Mouse (Mus musculus): ENCODE results near the gene Lefty2. TPM values are rescaled to one million over a fixed set of nuclear protein-coding genes. Genes with fewer than 3 reads are reported as not detected.
"Not testable (repeated sequence)": the region's sequence is repeated elsewhere in the genome, so short reads cannot be mapped to it uniquely, and the experiment has no call there.

The Lefty2 gene
- total RNA-seq, 4 experiments from 2014 or later, result 0.68 to 3.4 (median 1.7) TPM

DNA sequence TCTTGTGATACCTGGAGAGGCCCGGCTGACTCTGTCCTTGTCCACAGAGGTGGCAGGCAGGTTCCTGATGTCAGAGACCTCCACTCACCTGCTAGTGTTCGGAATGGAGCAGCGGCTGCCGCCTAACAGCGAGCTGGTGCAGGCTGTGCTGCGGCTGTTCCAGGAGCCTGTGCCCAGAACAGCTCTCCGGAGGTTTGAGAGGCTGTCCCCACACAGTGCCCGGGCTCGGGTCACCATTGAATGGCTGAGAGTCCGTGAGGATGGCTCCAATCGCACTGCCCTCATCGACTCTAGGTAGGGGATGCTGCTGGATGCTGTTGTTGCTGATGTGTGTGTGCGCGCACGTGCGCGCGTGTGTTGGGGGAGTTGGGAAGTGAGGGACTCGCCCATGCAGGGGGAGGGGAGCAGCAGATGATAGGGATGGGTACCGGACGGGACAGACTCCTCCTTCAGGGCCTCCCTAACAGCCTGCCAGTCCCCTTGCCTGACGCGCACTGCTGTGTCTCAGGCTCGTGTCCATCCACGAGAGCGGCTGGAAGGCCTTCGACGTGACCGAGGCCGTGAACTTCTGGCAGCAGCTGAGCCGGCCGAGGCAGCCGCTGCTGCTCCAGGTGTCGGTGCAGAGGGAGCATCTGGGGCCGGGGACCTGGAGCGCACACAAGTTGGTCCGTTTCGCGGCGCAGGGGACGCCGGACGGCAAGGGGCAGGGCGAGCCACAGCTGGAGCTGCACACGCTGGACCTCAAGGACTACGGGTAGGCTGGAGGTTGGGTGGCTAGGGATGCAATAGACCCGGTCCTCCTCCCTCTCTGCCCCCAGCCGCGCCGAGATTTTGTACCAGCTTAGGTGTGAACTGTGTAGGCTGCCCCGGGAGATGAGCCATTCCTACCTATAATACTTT, 1.4 kb downstream of the Lefty2 start:
- not testable (repeated sequence) for DNase-seq (ENCODE audit: low spot score in 2 of 2)

DNA sequence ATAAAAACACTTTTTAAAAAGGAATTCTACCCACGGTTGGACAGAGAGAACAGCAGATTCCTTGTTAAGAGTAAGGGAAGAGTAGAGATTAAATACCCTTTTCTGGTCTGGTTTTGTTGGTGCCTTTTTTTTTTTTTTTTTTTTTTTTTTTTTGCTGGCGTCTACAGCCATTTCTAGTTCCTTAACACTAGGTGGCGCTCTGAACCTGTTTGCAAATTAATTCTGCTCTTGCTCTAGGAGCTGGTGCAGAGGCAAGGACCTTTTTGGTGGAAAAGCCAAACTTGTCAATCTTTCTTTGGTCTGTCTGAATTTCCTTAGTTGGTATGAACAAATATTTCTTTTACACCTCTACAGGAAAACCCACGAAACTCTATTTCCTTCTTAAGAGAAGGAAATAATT, 8.2 kb downstream of the Lefty2 start:
- no peak for DNase-seq (ENCODE audit: low spot score in 2 of 2)

DNA sequence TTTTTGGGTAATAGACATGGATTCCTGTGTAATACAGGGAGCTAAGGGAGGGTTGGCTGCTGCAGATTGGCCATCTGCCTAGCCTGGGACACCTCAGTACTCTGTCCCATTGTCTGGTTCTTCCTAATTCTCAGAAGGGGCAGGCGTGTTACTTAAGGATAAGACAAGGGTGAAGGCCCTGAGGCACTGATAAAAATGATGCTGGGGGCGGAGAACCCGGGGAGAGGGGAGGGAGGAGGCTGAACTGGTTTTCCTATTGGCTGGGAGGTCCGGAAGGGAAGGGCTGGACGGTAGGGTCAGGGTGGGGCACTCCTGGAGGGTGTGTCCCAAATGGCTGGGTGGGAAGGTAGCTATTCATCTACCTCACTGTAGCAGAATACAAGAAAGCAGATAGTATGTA, 10.0 kb downstream of the Lefty2 start:
- DNase-seq (ENCODE audit: low spot score in 2 of 2), result no peak

DNA sequence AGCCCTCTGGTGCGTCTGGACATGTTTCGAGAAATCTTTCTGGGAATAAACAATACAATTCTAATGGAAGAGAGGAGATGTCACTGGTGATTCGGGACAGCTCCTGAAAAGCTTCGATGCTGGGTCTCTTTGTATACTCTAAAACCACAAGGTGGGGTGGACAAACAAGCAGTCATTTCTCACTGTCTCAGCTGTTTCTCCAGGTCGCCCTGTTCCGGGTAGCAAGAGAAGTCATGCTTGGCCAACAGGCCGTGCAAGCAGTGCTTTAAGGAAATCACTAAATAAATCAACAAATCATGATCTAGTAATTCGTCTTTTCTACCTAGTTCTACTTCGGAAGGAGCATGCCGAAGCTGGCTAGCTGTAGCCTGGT, 10.7 kb downstream of the Lefty2 start:
- DNase-seq (ENCODE audit: low spot score in 2 of 2), result no peak

DNA sequence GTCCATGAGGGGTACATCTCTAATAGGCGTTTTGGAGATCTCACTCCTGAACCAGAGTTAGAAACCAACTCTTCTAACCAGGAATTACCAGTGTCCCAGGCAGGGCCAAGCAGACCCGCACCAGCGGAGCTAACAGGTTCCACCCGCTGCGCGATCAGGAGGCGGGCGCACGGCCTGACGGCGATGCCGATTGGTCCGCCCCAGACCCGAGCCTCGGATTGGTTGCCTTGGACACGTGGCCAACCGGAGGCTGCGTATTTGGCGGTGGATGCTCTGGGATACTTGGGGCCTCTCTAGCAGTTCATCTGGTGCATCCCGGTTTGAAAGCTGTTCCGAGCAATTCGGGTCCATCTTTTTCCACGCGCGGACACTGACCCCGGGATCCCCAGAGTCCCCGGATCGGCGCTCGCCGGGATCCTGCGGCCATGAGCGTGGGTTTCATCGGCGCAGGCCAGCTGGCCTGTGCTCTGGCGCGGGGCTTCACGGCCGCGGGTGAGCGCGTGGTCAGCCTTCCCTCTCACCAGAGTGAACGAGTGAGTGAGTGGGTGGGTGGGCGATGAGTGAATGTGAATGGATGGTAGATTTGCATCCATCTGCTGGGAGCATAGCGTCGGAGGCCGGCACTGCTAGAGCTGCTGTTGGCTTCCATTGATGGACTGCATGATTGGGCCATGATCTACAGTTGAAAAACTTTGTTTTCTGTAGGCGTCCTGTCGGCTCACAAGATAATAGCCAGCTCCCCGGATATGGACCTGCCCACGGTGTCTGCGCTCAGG, 11.3 kb downstream of the Lefty2 start, which contains the start of gene Pycr2:
Gene Pycr2 (plus strand): TSS at position 255 of the 776 bp plus-strand sequence.
- DNase-seq (ENCODE audit: low spot score in 2 of 2), result peak; percentile 91 to 94

DNA sequence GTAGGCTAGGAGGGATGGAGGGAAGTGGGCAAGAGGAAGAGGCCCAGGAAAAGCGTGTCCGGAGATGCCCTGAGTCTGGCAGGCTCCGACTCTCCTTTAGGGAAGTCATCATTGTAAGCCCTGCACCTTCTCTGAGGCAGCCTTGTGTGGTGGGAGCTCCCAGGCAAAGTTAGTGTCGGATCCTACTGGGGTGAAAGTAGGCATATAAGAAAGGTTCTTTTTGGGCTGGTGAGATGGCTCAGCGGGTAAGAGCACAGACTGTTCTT, 11.8 kb downstream of the Lefty2 start:
- DNase-seq (ENCODE audit: low spot score in 2 of 2), result no peak

DNA sequence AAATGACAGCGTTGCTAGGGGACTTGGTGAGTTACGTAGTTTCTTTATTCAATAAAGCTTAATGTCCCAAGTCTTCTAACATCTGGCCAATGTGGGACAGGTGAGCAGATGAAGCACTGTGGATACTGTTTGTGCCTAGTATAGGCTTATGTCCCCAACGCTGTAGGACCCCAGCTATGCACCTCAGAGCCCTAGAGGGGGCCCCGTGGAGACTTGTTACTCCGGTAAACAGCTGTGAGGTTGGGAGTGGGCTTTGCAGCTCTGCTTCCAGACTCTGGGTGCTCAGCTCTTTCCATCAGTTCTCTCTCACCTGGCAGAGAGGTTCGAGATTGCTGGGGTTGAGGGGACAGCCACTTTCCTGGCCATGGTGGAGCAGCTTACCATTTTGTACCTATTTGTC, 12.4 kb downstream of the Lefty2 start:
- DNase-seq (ENCODE audit: low spot score in 2 of 2), result no peak

DNA sequence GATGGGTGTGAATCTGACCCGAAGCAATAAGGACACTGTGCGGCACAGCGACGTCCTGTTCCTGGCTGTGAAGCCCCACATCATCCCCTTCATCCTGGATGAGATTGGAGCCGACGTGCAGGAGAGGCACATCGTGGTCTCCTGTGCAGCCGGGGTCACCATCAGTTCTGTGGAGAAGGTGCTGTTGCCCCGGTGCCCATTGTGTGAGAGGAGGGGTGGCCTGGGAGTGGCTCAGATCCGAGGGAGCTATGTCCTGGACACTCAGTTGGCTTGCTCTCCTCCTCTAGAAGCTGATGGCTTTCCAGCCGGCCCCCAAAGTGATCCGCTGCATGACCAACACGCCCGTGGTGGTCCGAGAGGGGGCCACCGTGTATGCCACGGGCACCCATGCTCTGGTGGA, 13.0 kb downstream of the Lefty2 start:
- no peak for DNase-seq (ENCODE audit: low spot score in 2 of 2)

DNA sequence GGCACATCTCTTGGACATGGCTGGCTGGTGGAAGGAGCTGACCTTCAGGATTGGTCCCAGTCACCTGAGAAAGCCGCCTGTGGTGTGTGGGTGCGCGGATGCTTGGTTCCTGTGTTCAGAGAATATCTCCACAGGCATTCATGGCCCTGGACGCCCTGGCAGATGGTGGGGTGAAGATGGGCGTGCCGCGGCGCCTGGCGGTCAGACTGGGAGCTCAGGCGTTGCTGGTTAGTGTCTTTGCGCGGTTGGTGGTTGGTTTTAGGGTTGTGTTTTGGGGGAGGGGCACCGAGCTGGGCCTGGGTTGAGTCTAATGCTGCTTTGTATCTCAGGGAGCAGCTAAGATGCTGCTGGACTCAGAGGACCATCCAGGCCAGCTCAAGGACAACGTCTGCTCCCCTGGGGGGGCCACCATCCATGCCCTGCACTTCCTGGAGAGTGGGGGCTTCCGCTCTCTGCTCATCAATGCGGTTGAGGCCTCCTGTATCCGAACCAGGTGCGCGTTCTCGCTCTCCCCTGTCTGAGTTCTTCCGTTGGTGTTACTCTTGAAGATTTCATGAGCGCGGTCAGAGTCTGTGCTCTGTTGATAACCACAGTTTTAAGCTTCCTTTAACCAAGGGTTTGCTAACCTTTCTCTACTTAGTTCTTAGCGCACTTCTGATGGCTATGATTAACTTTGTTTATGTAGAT, 13.7 kb downstream of the Lefty2 start:
- no peak for DNase-seq (ENCODE audit: low spot score in 2 of 2)

DNA sequence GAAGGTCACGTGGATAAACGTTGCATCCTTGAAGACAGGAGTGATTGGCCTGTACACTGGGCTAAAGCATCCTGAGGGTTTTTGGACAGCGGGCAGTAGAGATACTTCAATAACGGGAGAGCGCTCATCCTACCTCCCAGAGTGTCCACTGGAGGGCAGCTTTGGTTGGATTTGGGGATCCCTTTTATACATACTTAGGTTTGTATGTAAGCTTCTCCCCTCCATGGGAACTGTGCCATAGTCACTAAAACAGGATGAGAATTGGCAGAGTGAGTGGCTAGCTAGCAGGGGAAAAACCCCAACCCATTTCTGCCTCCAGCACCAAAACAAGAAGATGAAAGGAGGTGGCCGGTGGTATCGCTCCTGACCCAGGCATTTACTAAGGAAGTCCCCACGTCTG, 18.2 kb downstream of the Lefty2 start:
- no peak for DNase-seq (ENCODE audit: low spot score in 2 of 2)

DNA sequence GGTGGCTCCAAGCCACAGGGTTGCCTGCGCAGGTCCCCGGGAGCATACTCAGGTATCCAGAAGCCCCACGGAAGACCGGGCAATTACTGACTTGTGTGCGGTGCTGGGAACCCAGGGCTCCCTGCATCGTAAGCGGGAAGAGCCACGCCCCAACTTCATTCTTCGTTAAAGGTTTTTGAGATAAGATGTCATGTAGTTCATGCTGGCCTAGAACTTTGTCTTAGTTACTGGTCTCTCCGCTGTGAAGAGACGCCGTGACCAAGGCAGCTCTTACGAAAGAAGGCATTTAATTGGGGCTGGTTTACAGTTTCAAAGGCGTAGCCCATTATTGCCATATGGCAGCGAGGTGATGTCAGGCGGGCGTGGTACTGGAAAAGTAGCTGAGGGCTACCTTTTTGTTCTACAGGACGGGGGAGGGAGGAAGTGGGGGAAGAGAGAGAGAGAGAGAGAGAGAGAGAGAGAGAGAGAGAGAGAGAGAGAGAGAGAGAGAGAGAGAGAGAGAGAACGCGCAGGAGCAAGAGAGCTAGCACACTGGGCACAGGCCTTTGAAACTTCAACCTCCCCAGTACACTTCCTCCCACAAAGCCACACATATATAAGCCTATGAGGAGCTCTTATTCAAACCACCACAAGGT, 18.9 kb downstream of the Lefty2 start:
- DNase-seq (ENCODE audit: low spot score in 2 of 2), result no peak

DNA sequence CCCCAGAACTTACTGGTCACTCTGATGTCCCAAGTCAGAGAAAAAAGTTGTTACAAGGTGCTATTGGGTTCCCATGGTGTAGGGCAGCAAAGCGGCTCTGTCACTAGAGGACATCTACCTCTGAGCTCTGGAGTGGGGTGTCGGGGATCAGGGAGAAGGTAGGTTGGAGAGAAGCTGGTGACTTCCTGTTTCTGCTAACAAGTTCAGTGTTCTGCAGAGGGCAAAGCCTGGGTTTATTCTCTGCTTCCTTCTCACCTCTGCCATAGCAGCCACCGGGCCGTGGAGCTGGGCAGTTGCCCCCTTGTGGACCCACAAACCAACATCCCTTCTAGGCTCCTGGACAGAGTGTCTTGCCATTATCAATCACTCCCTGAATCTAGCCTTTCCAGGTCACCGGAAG, 19.9 kb downstream of the Lefty2 start:
- no peak for DNase-seq (ENCODE audit: low spot score in 2 of 2)

DNA sequence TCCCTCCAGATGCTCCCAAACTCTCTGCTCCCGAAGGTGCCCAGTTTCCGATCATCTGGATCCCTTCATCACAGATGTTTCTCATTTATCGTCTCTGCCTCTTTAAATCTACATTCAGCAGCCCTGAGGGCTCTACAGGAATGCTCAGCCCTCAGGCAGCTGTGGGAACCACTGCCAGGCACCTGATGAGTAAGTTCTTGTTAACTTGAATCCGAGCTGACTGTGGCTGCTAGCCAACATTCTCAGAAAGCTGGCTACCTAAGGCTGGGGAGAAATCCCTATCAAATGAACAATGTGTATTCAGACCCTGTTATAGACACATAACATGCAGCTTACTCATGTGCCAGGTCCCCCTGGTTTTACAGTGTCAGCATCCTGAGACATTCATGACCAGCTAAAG, 20.9 kb downstream of the Lefty2 start:
- no peak for DNase-seq (ENCODE audit: low spot score in 2 of 2)

DNA sequence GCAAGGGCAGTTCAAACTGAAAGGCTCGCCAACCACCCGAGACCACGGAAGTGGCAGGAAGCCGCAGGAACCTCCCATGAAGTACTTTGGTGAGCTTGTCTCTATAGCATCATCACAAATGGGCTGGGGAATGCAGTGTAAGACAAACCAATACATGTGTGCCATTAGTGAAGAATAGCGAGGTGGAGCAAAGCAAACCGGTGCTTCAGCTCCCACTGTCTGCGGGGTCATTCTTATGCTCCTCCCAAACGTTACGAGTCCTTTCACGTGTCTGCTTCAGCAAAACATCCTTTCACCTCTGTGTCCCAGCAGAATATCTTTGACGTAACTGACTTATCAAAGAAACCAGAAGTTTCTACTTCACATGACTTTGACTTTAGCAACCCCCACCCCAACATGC, 23.5 kb downstream of the Lefty2 start:
- DNase-seq (ENCODE audit: low spot score in 2 of 2), result no peak

DNA sequence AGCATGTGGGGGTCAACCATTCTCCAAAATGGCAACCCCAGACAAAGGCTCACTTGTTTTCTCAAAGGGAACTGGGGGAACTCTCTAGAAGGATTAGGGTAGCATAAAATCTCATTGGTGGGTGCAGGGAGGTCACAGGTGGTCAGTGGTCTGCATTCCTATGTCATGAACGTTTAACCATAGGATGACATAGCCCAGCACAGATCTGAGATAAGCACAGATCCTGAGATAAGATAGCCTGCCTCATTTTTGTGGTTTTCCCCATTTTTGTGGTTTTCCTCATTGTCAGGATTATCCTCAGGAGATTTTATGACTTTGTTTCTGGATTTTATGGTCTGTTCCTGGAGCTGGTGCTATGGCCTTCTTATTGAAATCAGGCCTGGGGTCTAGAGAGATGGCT, 24.1 kb downstream of the Lefty2 start:
- no peak for DNase-seq (ENCODE audit: low spot score in 2 of 2)

DNA sequence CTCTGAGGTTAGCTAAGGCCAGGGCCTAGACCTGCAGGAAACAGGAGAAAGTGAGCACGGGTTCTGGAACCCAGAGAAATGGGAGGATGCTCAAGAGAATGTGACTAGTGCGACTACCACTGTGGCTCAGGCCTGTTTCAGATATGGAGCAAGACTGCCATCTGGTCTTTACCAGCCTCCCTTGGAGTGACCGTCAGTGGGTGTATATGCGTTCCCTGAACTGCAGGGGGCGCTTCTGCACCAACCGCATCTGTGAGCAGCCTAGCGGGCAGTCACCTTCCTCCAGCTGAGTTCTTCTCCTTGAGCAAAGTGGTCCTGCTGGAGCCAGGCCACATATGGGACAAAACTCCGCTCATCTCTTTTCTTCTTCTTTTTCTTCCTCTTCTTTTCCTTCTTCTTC, 26.8 kb downstream of the Lefty2 start:
- no peak for DNase-seq (ENCODE audit: low spot score in 2 of 2)

DNA sequence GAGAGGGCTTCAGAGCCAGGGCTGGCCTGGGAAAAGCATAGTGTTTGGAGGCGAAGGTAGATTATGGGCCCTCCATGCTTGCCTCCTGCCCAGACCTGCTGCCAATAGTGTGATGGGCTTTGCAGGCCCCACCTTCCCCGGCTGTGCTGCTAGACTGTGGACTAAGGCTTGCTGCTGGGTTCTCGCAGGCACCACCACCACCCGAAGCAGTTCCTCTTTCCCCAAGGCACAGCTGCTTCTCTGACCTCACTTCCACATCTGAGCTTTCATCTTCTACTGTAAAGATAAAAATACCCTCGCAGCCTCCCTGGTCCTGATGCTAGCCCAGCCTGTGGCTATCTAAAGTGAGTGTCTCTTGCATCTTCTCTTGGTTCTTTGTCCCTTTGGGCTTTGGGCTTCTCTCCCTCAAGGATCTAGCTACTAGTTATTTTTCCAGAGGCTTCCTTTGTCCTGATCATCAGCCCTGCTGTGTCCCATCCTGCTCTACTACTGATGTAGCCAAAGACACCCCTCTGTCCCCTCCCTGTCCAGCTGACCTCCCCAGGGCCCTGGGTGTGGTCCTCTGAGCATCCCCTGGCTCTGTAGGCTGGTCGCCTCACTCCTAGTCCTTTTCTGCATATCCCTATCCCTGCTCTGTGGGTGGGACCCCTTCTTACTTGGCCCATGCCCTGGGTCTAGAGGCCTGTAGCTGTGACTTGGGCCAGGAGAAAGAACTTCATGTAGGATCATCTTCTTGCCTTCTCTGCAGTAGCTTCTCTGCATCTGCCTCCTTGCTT, 29.6 kb downstream of the Lefty2 start:
- DNase-seq (ENCODE audit: low spot score in 2 of 2), result no peak

DNA sequence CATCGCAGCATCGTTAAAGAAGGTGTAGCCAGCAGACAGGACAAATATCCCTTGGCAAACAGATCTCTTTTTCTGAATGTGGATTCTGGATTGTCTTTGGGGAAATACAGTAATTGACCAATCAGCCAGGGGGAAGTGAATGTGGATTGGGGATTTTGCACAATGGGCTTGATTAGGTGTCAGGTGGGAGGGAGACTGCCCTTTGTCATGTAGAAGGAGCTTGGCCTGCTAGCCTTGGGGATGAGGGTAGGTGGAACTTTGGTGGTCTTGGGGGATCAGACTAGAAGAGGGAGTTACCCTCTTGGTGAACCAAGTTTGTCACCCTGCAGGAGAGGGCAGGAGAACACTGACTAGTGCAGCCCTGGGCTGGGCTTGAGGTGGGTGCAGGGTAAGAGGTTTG, 31.8 kb downstream of the Lefty2 start:
- DNase-seq (ENCODE audit: low spot score in 2 of 2), result no peak

DNA sequence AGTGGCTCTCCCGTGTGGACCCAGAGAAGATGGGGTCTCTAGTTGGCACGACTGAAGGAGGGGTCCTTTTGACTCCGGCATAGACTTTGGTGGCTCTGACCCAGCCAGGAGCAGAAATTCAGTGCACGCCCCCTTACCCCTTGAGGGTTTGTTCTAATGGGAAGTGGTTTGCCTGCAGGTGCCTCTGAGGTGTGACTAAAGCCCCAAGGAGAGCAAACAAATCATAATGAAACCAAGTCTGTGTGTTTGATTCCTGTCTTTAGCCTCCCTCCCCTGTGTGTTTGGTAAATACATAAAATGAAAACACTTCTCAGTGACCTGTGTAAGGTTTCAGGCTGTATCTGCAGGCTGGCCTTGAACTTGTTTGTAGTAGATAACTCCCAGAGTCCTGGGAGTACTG, 33.4 kb downstream of the Lefty2 start:
- no peak for DNase-seq (ENCODE audit: low spot score in 2 of 2)

DNA sequence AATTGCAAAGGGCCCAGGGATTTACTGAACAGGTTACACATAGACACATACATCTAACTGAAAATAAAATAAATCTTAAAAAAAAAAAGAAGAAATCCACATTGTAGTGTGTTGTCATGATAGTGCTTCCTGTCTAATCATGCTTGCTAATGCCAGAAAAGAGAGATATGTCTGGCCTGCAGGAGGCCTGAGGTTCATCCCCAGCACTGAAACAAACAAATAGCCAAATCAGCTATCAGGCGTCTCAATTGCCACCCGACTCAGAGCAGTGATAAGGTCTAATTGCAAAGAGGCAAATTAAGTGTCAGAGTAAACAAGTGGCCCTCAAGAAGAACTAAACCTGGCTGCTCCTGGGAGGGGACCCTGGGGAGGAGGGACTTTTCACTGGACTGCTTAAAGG, 36.7 kb downstream of the Lefty2 start:
- DNase-seq (ENCODE audit: low spot score in 2 of 2), result no peak

DNA sequence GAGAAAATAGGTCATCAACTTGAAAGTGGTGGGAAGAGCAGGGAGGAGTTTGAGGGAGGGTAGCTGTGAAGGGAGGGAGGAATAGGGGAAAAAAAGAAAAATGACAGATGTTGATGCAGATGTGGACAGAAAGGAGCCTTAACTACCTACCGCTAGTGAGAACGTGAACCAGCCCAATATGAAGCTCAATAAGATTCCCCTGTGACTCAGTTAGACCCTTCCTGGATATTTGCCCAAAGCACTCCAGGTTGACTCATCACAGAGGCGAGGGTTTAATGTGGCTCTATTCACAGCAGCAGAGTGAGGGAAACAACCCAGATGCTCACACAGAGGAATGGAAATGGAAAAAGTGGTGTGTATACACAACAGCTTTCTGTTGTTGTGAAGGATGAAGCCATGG, 38.2 kb downstream of the Lefty2 start:
- no peak for DNase-seq (ENCODE audit: low spot score in 2 of 2)
